Mouse (Mus musculus): Measurements from ENCODE around the gene Ski. TPM values are rescaled to one million over a fixed set of nuclear protein-coding genes. Genes with fewer than 3 reads are reported as not detected.

The Ski gene
- total RNA-seq, 2 experiments from 2014 or later = 128 to 136 TPM

GRCm38 (mm10) chr4:155133658-155134417, 88.6 kb downstream of the Ski start:
- Histone ChIP-seq H3K4me3 (no peak overlapping the region), H3K27ac (no peak overlapping the region)
- no peak for DNase-seq (ENCODE audit: low spot score in 2 of 2)
- no peak for TF ChIP-seq CTCF (conservative IDR thresholded peaks at IDR 0.05)

GRCm38 (mm10) chr4:155133188-155133587, 89.2 kb downstream of the Ski start:
- no peak for TF ChIP-seq CTCF (conservative IDR thresholded peaks at IDR 0.05)
- Histone ChIP-seq H3K4me3 (no peak overlapping the region), H3K27ac (no peak overlapping the region)
- DNase-seq (ENCODE audit: low spot score in 2 of 2) = no peak

- Histone ChIP-seq H3K4me3 (no peak overlapping the region), H3K27ac (peak overlapping the region; percentile 88)
- no peak for DNase-seq (ENCODE audit: low spot score in 2 of 2)
- TF ChIP-seq CTCF (conservative IDR thresholded peaks at IDR 0.05) = no peak
These were observed 91.8 kb downstream of the Ski start for GRCm38 (mm10) chr4:155130616-155131015.

- peak overlapping the region; percentile 88 for H3K27ac ChIP-seq
- H3K4me3 ChIP-seq = 0 out of 2 replicates have a peak overlapping the region, but pooled peaks have one; percentile 4
- TF ChIP-seq CTCF (conservative IDR thresholded peaks at IDR 0.05) = no peak
- peak; percentile 87 to 91 for DNase-seq (ENCODE audit: low spot score in 2 of 2)
These were observed 92.4 kb downstream of the Ski start for GRCm38 (mm10) chr4:155129996-155130395.

GRCm38 (mm10) chr4:155129132-155129917, 93.1 kb downstream of the Ski start:
- H3K27ac ChIP-seq = peak overlapping the region; percentile 88
- peak in 1 of 2 experiments; percentile 43 for DNase-seq (ENCODE audit: low spot score in 2 of 2)
- no peak overlapping the region for H3K4me3 ChIP-seq
- peak; percentile 74 for TF ChIP-seq CTCF (conservative IDR thresholded peaks at IDR 0.05)

GRCm38 (mm10) chr4:155128411-155128810, 94.0 kb downstream of the Ski start:
- H3K27ac ChIP-seq = peak overlapping the region; percentile 88; the same call in 1 of the 2 replicates
- DNase-seq (ENCODE audit: low spot score in 2 of 2) = no peak
- H3K4me3 ChIP-seq = no peak overlapping the region
- no peak for TF ChIP-seq CTCF (conservative IDR thresholded peaks at IDR 0.05)

GRCm38 (mm10) chr4:155126602-155127372, 95.6 kb downstream of the Ski start:
- DNase-seq (ENCODE audit: low spot score in 2 of 2) = no peak
- Histone ChIP-seq H3K27ac (no peak overlapping the region), H3K4me3 (no peak overlapping the region)
- TF ChIP-seq CTCF (conservative IDR thresholded peaks at IDR 0.05) = no peak

GRCm38 (mm10) chr4:155126194-155126593, 96.2 kb downstream of the Ski start:
- H3K27ac ChIP-seq = no peak overlapping the region
- H3K4me3 ChIP-seq = no peak overlapping the region
- DNase-seq (ENCODE audit: low spot score in 2 of 2) = no peak
- TF ChIP-seq CTCF (conservative IDR thresholded peaks at IDR 0.05) = no peak

GRCm38 (mm10) chr4:155125310-155125709, 97.1 kb downstream of the Ski start:
- TF ChIP-seq CTCF (conservative IDR thresholded peaks at IDR 0.05) = no peak
- DNase-seq (ENCODE audit: low spot score in 2 of 2) = no peak
- no peak overlapping the region for H3K4me3 ChIP-seq
- no peak overlapping the region for H3K27ac ChIP-seq

- 0 out of 2 replicates have a peak, but pooled peaks have one; percentile 14 for TF ChIP-seq CTCF (conservative IDR thresholded peaks at IDR 0.05)
- no peak for DNase-seq (ENCODE audit: low spot score in 2 of 2)
- no peak overlapping the region for H3K4me3 ChIP-seq
- H3K27ac ChIP-seq = no peak overlapping the region
These were observed 98.4 kb downstream of the Ski start for GRCm38 (mm10) chr4:155123868-155124534.

- TF ChIP-seq CTCF (conservative IDR thresholded peaks at IDR 0.05) = no peak
- Histone ChIP-seq H3K4me3 (no peak overlapping the region), H3K27ac (peak overlapping the region; percentile 65)
- DNase-seq (ENCODE audit: low spot score in 2 of 2) = peak; percentile 92 to 93
These were observed 99.8 kb downstream of the Ski start for GRCm38 (mm10) chr4:155122444-155123040.

- no peak for DNase-seq (ENCODE audit: low spot score in 2 of 2)
- peak overlapping the region; percentile 65; the same call in 1 of the 2 replicates for H3K27ac ChIP-seq
- H3K4me3 ChIP-seq = no peak overlapping the region
- TF ChIP-seq CTCF (conservative IDR thresholded peaks at IDR 0.05) = no peak
These were observed 100.4 kb downstream of the Ski start for GRCm38 (mm10) chr4:155121915-155122443.
